ENCODE assay signal across 8 mouse cellular contexts in genomic region chr6:134917087-134917486, GRCm38 (mm10). TPM values are rescaled to one million over a fixed set of nuclear protein-coding genes. Genes with fewer than 3 reads are reported as not detected.
DNase-seq lines count a peak whose midpoint lies in the region; ATAC-seq and TF ChIP-seq lines count a peak whose summit lies in the region.

No protein-coding gene starts in this region.

- peaks cover 9% of the 10 kb centered on the region; the same call in 1 of the 2 replicates for H3K79me2 ChIP-seq in liver, adult 2 months (ENCODE audit: control insufficient read depth, insufficient read depth, low read length)
- peaks cover 17% of the 10 kb centered on the region for H3K79me2 ChIP-seq in myocyte (ENCODE audit: control insufficient read depth, insufficient read depth)

- H3K4me1 ChIP-seq in intestine, embryonic 15.5 days (replicated peaks): 0 out of 2 replicates have a peak, but pooled peaks cover 2% of the 10 kb centered on the region
- H3K4me1 ChIP-seq in liver, adult 2 months (ENCODE audit: control insufficient read depth, insufficient read depth, low read length): peaks cover 5% of the 10 kb centered on the region

- H3K9me3 ChIP-seq in intestine, embryonic 15.5 days: no peaks in the 10 kb centered on the region

- ATAC-seq in intestine, embryonic 15.5 days: no peak

- intact Hi-C loops in gastrocnemius, postnatal 14 days (cut with DNase I; ENCODE audit: low total_unique reads): no loop called here

- TF ChIP-seq POLR2A in liver, adult 2 months (IDR thresholded peaks at IDR 0.05; ENCODE audit: extremely low read depth, insufficient read depth, low read length): no peak
- TF ChIP-seq POLR2A in myocyte (IDR thresholded peaks at IDR 0.05; ENCODE audit: insufficient read length, low read depth): no peak

- peak overlapping the region; percentile 40 for H3K4me3 ChIP-seq in intestine, embryonic 15.5 days (replicated peaks)
- H3K4me3 ChIP-seq in liver, adult 2 months (ENCODE audit: insufficient read depth, low read depth, low read length): peak overlapping the region; percentile 48
- peak overlapping the region; percentile 12 for H3K4me3 ChIP-seq in myocyte

- peak; percentile 52 for DNase-seq in right cerebral cortex, adult 18-20 months
- no peak for DNase-seq in right cerebral cortex, postnatal 4 days
- peak; percentile 59 for DNase-seq in cerebellum, adult 9-11 months
- DNase-seq in gastrocnemius, postnatal 14 days: peak; percentile 63
- peak; percentile 42 for DNase-seq in liver, adult 2 months (ENCODE audit: extremely low read depth, low read depth, low spot score)
- peak; percentile 47 to 67 for DNase-seq in thymus, adult 18-20 months

- no peaks in the 10 kb centered on the region for H3K36me3 ChIP-seq in intestine, embryonic 15.5 days
- peaks cover 2% of the 10 kb centered on the region; the same call in 1 of the 2 replicates for H3K36me3 ChIP-seq in liver, adult 2 months (ENCODE audit: control insufficient read depth, insufficient read depth, low read length)
- H3K36me3 ChIP-seq in myocyte (ENCODE audit: control insufficient read depth, insufficient read depth): no peaks in the 10 kb centered on the region

- no peak overlapping the region for H3ac ChIP-seq in myocyte (ENCODE audit: control insufficient read depth, insufficient read length)

- peak overlapping the region; percentile 44; the same call in 1 of the 2 replicates for H3K9ac ChIP-seq in intestine, embryonic 15.5 days
- H3K9ac ChIP-seq in liver, adult 2 months (ENCODE audit: low read depth, low read length): peak overlapping the region; percentile 6

- 2% methylated on average over 11 of the region's 11 CpGs for WGBS in intestine, embryonic 15.5 days
- WGBS in liver, adult 2 months: 26% methylated on average over 11 of the region's 11 CpGs

- no peaks in the 10 kb centered on the region for H3K27me3 ChIP-seq in intestine, embryonic 15.5 days (replicated peaks)
- H3K27me3 ChIP-seq in liver, adult 2 months (ENCODE audit: control insufficient read depth, insufficient read depth, low read length): no peaks in the 10 kb centered on the region
- H3K27me3 ChIP-seq in myocyte (ENCODE audit: control insufficient read depth, insufficient read depth, insufficient read length): no peaks in the 10 kb centered on the region

- no peak for TF ChIP-seq CTCF in liver, adult 2 months (IDR thresholded peaks at IDR 0.05; ENCODE audit: low read depth, low read length)

- peak overlapping the region; percentile 86 for H3K4me2 ChIP-seq in intestine, embryonic 15.5 days (replicated peaks)
- H3K4me2 ChIP-seq in myocyte (ENCODE audit: low read depth): peak overlapping the region; percentile 79

- peak overlapping the region; percentile 54 for H3K27ac ChIP-seq in intestine, embryonic 15.5 days
- H3K27ac ChIP-seq in liver, adult 2 months (replicated peaks; ENCODE audit: insufficient read depth, low read depth, low read length): no peak overlapping the region

TF ChIP-seq in myocyte, 11 proteins besides CTCF, POLR2A, EP300 and RAD21:
- no peak for TF ChIP-seq TCF12 (IDR thresholded peaks at IDR 0.05; ENCODE audit: insufficient read depth, poor library complexity, severe bottlenecking)
- no peak for TF ChIP-seq MYOD1 (IDR thresholded peaks at IDR 0.05; ENCODE audit: control insufficient read depth in 1 of 3, insufficient read length in 2 of 3, low read depth in 2 of 3)
- TF ChIP-seq TCF3 (IDR thresholded peaks at IDR 0.05; ENCODE audit: insufficient read length, low read depth): no peak
- no peak for TF ChIP-seq MYOG (IDR thresholded peaks at IDR 0.05; ENCODE audit: control insufficient read depth in 1 of 3, insufficient read depth in 1 of 3, insufficient read length in 2 of 3, low read depth in 2 of 3)
- TF ChIP-seq POLR2AphosphoS2 (IDR thresholded peaks at IDR 0.05; ENCODE audit: insufficient read length, low read depth): no peak
- TF ChIP-seq USF1 (IDR thresholded peaks at IDR 0.05; ENCODE audit: low read depth): no peak
- no peak for TF ChIP-seq SRF (IDR thresholded peaks at IDR 0.05; ENCODE audit: control insufficient read depth, insufficient read length, low read depth)
- no peak for TF ChIP-seq CEBPB (IDR thresholded peaks at IDR 0.05; ENCODE audit: insufficient read depth, poor library complexity, severe bottlenecking)
- no peak for TF ChIP-seq REST (IDR thresholded peaks at IDR 0.05; ENCODE audit: insufficient read depth, insufficient read length)
- TF ChIP-seq E2F4 (IDR thresholded peaks at IDR 0.05; ENCODE audit: insufficient read depth): no peak
- no peak for TF ChIP-seq MAX (IDR thresholded peaks at IDR 0.05; ENCODE audit: low read depth)

RNA-seq across cellular contexts. Expression of gene Cdkn1b, which starts 3.1 kb away (rescaled TPM):
- total RNA-seq in gastrocnemius, postnatal 14 days (2021): 10 to 100 TPM; 42.0 to 42.4 TPM
- 15.3 and 15.9 TPM in 2 replicates for polyA plus RNA-seq in intestine, embryonic 15.5 days (2015; fragmentation: Nextera tagmentation; extraction: Ambion mirVana)
- total RNA-seq in liver, adult 2 months (2014; rRNA removed): 14.4 and 16.2 TPM in 2 replicates
- polyA plus RNA-seq in liver, adult 2 months (2012; rRNA removed): 7.1 and 8.6 TPM in 2 replicates
- polyA plus RNA-seq in myocyte (2012; fragmentation: generic; extraction: Trizol): 27.7 TPM

RNA-seq across cellular contexts. Expression of gene Gpr19, which starts 18.7 kb away (rescaled TPM):
- 1 to 10 TPM; 5.5 to 5.8 TPM for total RNA-seq in gastrocnemius, postnatal 14 days (2021)
- polyA plus RNA-seq in intestine, embryonic 15.5 days (2015; fragmentation: Nextera tagmentation; extraction: Ambion mirVana): 10.4 and 10.6 TPM in 2 replicates
- total RNA-seq in liver, adult 2 months (2014; rRNA removed): 4.7 and 4.8 TPM in 2 replicates
- polyA plus RNA-seq in liver, adult 2 months (2012; rRNA removed): 4.9 and 6.9 TPM in 2 replicates
- polyA plus RNA-seq in myocyte (2012; fragmentation: generic; extraction: Trizol): 2.2 TPM
